Mouse (Mus musculus) lung, embryonic 14.5 days (tissue): ENCODE data around the gene Eps8l3. TPM values are rescaled to one million over a fixed set of nuclear protein-coding genes. Genes with fewer than 3 reads are reported as not detected.
"Not testable (repeated sequence)": the region's sequence is repeated elsewhere in the genome, so short reads cannot be mapped to it uniquely, and the experiment has no call there.

Experiments used
- ATAC-seq: fragments of 200-750 bp; cut with Nextera tagmentation; 2 replicates; pipeline ENCODE4 v1.8.0; 2017; ENCODE audit warnings: mild to moderate bottlenecking, moderate TSS enrichment, moderate library complexity; ENCODE audit not compliant: insufficient read depth
- DNase-seq: peaks from one replicate; pipeline ENCODE4 v3.0.0-alpha.2; 2015
- H3K27ac ChIP-seq: fragments of 300-500 bp; sonication (generic); 2 replicates; pipeline ENCODE4 v1.5.1; 2014; ENCODE audit warnings: low read depth, mild to moderate bottlenecking, moderate library complexity
- H3K27me3 ChIP-seq: fragments of 300-500 bp; sonication (generic); 2 replicates; pipeline ENCODE4 v1.6.1; 2014; ENCODE audit warnings: low read length, control low read depth; ENCODE audit not compliant: insufficient read depth
- H3K36me3 ChIP-seq: fragments of 300-500 bp; sonication (generic); 2 replicates; pipeline ENCODE4 v1.6.1; 2014; ENCODE audit warnings: control low read depth; ENCODE audit not compliant: insufficient read depth
- H3K4me1 ChIP-seq: fragments of 300-500 bp; sonication (generic); 2 replicates; pipeline ENCODE4 v1.6.1; 2014; ENCODE audit warnings: antibody characterized with exemption, control low read depth; ENCODE audit not compliant: insufficient read depth
- H3K4me2 ChIP-seq: fragments of 300-500 bp; sonication (generic); 2 replicates; pipeline ENCODE4 v1.6.1; 2014; ENCODE audit warnings: mild to moderate bottlenecking
- H3K4me3 ChIP-seq: fragments of 300-500 bp; sonication (generic); 2 replicates; pipeline ENCODE4 v1.5.1; 2014; ENCODE audit warnings: low read depth, low read length
- H3K9ac ChIP-seq: fragments of 300-500 bp; sonication (generic); 2 replicates; pipeline ENCODE4 v1.6.1; 2014
- H3K9me3 ChIP-seq: fragments of 300-500 bp; sonication (generic); 2 replicates; pipeline ENCODE4 v1.6.1; 2016; ENCODE audit warnings: low read depth, low read length, control low read depth
- CTCF ChIP-seq: IDR thresholded peaks from 2 replicates; pipeline ENCODE4 v1.5.1; 2016; ENCODE audit warnings: antibody characterized with exemption, low read depth
- WGBS: fragments of 180-500 bp; shearing (Covaris S2); extraction: QIAGEN DNeasy Blood & Tissue Kit; methylation state at CpG from one replicate; pipeline ENCODE4 v1.1.7; 2014; 5-methylcytosine and 5-hydroxymethylcytosine counted together
- polyA plus RNA-seq: library from polyadenylated mRNA; unstranded; fragments of >200 nt; fragmentation: Nextera tagmentation; extraction: Ambion mirVana; gene quantifications from 2 replicates; pipeline ENCODE4 v1.2.1, GENCODE M21; 2014

The Eps8l3 gene
- polyA plus RNA-seq, 1 experiment from 2014 or later, result not detected

GRCm38 (mm10) chr3:107873335-107874251, 3.4 kb upstream of the Eps8l3 start:
- no peak overlapping the region for H3K27ac ChIP-seq
- WGBS, result 63% methylated on average over 24 of the region's 24 CpGs
- ATAC-seq, result peak; percentile 22; the same call in 1 of the 2 replicates
- H3K27me3 ChIP-seq, result no peaks in the 10 kb centered on the region
- no peaks in the 10 kb centered on the region for H3K36me3 ChIP-seq
- no peak for DNase-seq
- H3K9ac ChIP-seq, result no peak overlapping the region
- H3K4me1 ChIP-seq, result no peaks in the 10 kb centered on the region
- TF ChIP-seq CTCF, result no peak
- no peak overlapping the region for H3K4me2 ChIP-seq
- H3K4me3 ChIP-seq, result no peak overlapping the region
- no peaks in the 10 kb centered on the region for H3K9me3 ChIP-seq

DNA sequence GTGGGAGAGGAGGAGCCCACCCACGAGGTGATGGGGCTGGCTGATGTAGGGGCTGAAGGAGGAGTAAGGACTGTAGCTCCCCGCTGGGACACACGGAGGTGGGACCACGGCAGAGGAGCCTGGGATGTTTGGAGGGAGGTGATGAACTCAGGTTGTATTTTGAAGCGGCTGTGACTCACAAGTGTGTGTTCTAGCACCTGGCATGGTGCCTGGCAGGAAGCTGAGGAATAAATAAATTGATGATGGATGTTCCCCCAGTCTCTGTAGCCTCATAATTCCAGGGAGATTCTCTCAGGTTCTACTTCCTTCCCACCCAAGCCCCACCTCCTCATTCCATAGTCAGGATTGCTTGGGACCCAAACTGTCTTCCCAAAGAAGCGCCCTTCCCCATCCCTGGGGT, 1.8 kb upstream of the Eps8l3 start:
- 52% methylated on average over 6 of the region's 6 CpGs for WGBS
- no peak for TF ChIP-seq CTCF
- H3K27ac ChIP-seq, result no peak overlapping the region
- DNase-seq, result peak; percentile 35
- H3K4me1 ChIP-seq, result no peaks in the 10 kb centered on the region
- no peak overlapping the region for H3K4me2 ChIP-seq
- ATAC-seq, result no peak
- H3K9ac ChIP-seq, result no peak overlapping the region
- no peak overlapping the region for H3K4me3 ChIP-seq
- H3K36me3 ChIP-seq, result no peaks in the 10 kb centered on the region
- no peaks in the 10 kb centered on the region for H3K9me3 ChIP-seq
- H3K27me3 ChIP-seq, result no peaks in the 10 kb centered on the region

GRCm38 (mm10) chr3:107877747-107878736, 1.0 kb downstream of the Eps8l3 start:
- WGBS, result 69% methylated on average over 12 of the region's 12 CpGs
- ATAC-seq, result no peak
- Histone ChIP-seq H3K4me2 (no peak overlapping the region), H3K4me3 (no peak overlapping the region), H3K36me3 (no peaks in the 10 kb centered on the region), H3K27me3 (no peaks in the 10 kb centered on the region), H3K4me1 (no peaks in the 10 kb centered on the region), H3K27ac (no peak overlapping the region), H3K9ac (no peak overlapping the region), H3K9me3 (no peaks in the 10 kb centered on the region)
- no peak for DNase-seq
- no peak for TF ChIP-seq CTCF

DNA sequence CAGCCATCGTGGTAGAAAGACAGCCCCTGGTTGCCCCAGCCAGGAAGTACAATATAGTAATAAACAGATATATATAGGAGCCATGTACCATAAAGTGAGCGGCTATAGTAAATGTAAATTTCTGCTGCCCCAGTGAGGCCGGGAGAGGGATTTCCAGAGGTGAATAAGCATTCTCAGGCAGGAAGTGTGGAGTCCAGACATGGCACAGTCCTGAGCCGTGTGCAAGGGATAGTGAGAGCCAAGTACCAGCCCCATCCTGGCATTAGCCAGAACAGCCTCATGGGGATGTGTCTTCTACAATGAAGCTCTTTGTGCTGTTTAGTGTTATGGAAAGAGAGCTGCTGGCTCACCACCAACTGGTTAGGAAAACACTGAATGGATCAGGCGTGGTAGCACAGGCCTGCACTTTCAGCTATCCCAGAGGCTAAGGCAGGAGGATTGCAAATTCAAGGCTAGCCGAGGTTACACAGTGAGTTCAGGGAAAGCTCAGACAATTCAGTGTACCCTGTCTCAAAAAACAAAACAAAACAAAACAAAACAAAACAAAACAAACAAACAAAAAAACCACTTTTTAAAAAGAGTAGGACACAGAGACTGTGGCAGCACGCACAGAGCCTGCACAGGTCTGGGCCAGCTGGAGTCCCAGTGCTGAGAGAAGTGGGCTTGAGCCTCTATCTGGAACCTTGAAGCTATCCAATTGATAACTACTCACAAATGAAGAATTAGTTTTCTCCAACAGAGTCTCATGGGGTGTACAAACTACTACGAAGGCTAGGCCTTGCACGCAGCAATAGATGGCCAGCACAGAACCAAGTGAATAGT, 10.9 kb downstream of the Eps8l3 start:
- DNase-seq (no peak), ATAC-seq (no peak)
- Histone ChIP-seq H3K4me2 (no peak overlapping the region), H3K9ac (no peak overlapping the region), H3K4me1 (no peaks in the 10 kb centered on the region), H3K9me3 (no peaks in the 10 kb centered on the region), H3K27me3 (no peaks in the 10 kb centered on the region), H3K4me3 (no peak overlapping the region), H3K36me3 (no peaks in the 10 kb centered on the region), H3K27ac (no peak overlapping the region)
- 77% methylated on average over 9 of the region's 9 CpGs for WGBS
- no peak for TF ChIP-seq CTCF

GRCm38 (mm10) chr3:107889236-107889635, 12.2 kb downstream of the Eps8l3 start:
- not testable (repeated sequence) for H3K9me3 ChIP-seq, H3K36me3 ChIP-seq, H3K27me3 ChIP-seq, H3K4me2 ChIP-seq, H3K4me3 ChIP-seq, H3K9ac ChIP-seq, H3K4me1 ChIP-seq, DNase-seq, H3K27ac ChIP-seq, ATAC-seq
- WGBS, result 81% methylated on average over 2 of the region's 2 CpGs

DNA sequence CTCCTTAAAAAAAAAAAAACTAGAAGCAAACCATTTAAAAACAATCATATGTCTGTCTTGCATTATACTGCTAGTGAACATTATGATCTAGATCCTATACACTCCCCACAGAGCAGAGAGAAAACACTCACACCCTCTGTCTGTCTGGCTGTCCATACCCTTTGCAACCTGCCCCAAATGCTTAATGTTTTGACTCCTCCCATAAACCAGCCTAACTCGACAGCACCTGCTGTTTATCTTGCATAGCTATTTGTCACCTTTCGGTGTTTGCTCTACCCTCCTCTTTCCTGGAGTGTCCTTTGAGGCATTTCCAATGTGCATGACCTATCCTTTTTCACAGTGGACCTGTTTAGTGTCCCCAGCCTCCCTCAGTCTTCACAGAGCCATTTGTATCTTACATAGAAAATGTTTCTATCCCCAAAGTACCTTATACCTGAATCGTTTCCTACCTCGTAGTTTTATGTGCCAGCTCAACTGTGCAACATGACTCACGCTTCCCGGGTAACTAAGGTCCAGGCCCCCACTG, 18.2 kb downstream of the Eps8l3 start:
- Histone ChIP-seq H3K36me3 (peaks cover 19% of the 10 kb centered on the region; the same call in 1 of the 2 replicates), H3K27ac (no peak overlapping the region), H3K4me2 (peak overlapping the region; percentile 83), H3K27me3 (no peaks in the 10 kb centered on the region), H3K9ac (peak overlapping the region; percentile 89), H3K9me3 (no peaks in the 10 kb centered on the region), H3K4me1 (peaks cover 2% of the 10 kb centered on the region; the same call in 1 of the 2 replicates), H3K4me3 (peak overlapping the region; percentile 81)
- TF ChIP-seq CTCF, result no peak
- ATAC-seq (peak; percentile 17; the same call in 1 of the 2 replicates), DNase-seq (no peak)
- WGBS, result 7% methylated on average over 6 of the region's 6 CpGs
